Mouse (Mus musculus) stomach, embryonic 15.5 days (tissue): ENCODE data around the gene Kcnip4. TPM values are rescaled to one million over a fixed set of nuclear protein-coding genes. Genes with fewer than 3 reads are reported as not detected.

Experiments
- ATAC-seq: fragments of 200-750 bp; cut with Nextera tagmentation; 2 replicates; pipeline ENCODE4 v1.8.0; 2017; ENCODE audit warnings: low read depth, moderate number of reproducible peaks, moderate TSS enrichment; ENCODE audit not compliant: insufficient read depth, low FRiP score
- H3K27ac ChIP-seq: fragments of 300-500 bp; sonication (generic); 2 replicates; pipeline ENCODE4 v1.5.1; 2015; ENCODE audit warnings: mild to moderate bottlenecking, inconsistent platforms
- H3K27me3 ChIP-seq: fragments of 300-500 bp; sonication (generic); replicated peaks from 2 replicates; pipeline ENCODE4 v1.6.1; 2015; ENCODE audit warnings: inconsistent platforms
- H3K36me3 ChIP-seq: fragments of 300-500 bp; sonication (generic); 2 replicates; pipeline ENCODE4 v1.6.1; 2015; ENCODE audit warnings: inconsistent platforms
- H3K4me1 ChIP-seq: fragments of 300-500 bp; sonication (generic); 2 replicates; pipeline ENCODE4 v1.6.1; 2015; ENCODE audit warnings: inconsistent platforms
- H3K4me2 ChIP-seq: fragments of 300-500 bp; sonication (generic); 2 replicates; pipeline ENCODE4 v1.6.1; 2015; ENCODE audit warnings: mild to moderate bottlenecking, inconsistent platforms
- H3K4me3 ChIP-seq: fragments of 300-500 bp; sonication (generic); replicated peaks from 2 replicates; pipeline ENCODE4 v1.5.1; 2015; ENCODE audit warnings: inconsistent platforms
- H3K9ac ChIP-seq: fragments of 300-500 bp; sonication (generic); 2 replicates; pipeline ENCODE4 v1.6.1; 2015; ENCODE audit warnings: inconsistent platforms
- H3K9me3 ChIP-seq: fragments of 300-500 bp; sonication (generic); 2 replicates; pipeline ENCODE4 v1.6.1; 2016; ENCODE audit warnings: inconsistent platforms
- WGBS: fragments of 180-500 bp; shearing (Covaris S2); methylation state at CpG from one replicate; pipeline ENCODE4 v1.1.7; 2015; 5-methylcytosine and 5-hydroxymethylcytosine counted together
- polyA plus RNA-seq: library from polyadenylated mRNA; unstranded; fragments of >200 nt; fragmentation: Nextera tagmentation; extraction: Ambion mirVana; gene quantifications from 2 replicates; pipeline ENCODE4 v1.2.1, GENCODE M21; 2015

The Kcnip4 gene
- polyA plus RNA-seq, 1 experiment from 2014 or later, result 3.2 TPM

DNA sequence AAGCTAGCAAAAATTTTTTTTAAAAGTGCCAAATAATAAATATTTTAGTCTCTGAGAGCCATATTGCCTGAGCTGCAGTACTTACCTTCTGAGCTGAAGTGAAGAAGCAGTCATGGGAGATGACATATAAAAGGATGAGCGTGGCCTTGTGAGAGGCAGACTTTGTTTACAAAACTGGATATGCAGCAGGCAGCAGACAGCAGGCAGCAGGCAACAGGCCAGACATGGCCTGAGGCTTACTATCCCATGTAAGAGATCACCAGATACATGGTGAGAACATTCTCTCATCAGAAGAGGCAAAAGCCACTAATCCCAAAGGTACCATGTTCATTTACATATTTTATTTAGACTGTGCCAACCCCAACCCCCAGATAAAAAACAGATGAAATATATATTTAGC lies 336.5 kb downstream of the Kcnip4 start:
- no peaks in the 10 kb centered on the region for H3K27me3 ChIP-seq
- no peaks in the 10 kb centered on the region for H3K36me3 ChIP-seq
- no peak overlapping the region for H3K4me3 ChIP-seq
- no peak overlapping the region for H3K4me2 ChIP-seq
- H3K27ac ChIP-seq, result no peak overlapping the region
- no peak for ATAC-seq
- H3K4me1 ChIP-seq, result no peaks in the 10 kb centered on the region
- H3K9me3 ChIP-seq, result no peaks in the 10 kb centered on the region
- 51% methylated on average over 1 of the region's 1 CpGs for WGBS
- H3K9ac ChIP-seq, result no peak overlapping the region

DNA sequence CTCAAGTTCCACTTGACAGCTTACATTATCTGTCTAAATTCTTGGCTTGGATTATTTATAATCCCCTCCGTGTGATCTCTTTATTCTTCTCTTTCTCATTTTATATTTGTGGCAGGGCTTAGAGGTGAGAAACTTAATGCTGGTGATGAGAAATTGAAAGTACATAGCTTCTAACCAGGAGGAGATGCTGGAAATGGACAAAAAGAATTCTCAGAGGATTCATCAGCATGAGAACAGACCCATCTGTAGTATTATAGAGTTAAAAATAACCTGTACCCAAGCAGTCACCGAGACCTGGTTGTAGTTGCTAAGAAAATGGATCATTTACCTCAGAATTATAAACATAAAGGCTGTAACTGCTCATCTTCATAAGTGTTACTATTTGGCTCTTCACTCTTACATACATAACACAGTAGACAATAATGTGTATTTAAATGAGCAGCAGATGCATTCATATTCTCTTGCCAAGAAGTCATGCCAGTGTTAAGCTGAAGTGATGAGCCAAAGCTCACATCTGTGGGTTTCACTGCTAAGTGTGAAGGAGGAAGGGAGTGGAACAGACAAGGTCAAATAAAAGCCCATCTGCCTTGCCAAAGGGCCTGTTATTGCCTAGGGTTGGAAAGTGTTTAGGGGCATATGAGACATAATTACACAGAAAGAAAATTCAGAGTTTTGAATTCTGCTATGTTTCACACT lies 374.4 kb downstream of the Kcnip4 start:
- Histone ChIP-seq H3K4me1 (no peaks in the 10 kb centered on the region), H3K27ac (no peak overlapping the region), H3K4me3 (no peak overlapping the region), H3K36me3 (no peaks in the 10 kb centered on the region), H3K4me2 (no peak overlapping the region), H3K27me3 (no peaks in the 10 kb centered on the region), H3K9ac (no peak overlapping the region), H3K9me3 (no peaks in the 10 kb centered on the region)
- 57% methylated on average over 2 of the region's 2 CpGs for WGBS
- no peak for ATAC-seq

DNA sequence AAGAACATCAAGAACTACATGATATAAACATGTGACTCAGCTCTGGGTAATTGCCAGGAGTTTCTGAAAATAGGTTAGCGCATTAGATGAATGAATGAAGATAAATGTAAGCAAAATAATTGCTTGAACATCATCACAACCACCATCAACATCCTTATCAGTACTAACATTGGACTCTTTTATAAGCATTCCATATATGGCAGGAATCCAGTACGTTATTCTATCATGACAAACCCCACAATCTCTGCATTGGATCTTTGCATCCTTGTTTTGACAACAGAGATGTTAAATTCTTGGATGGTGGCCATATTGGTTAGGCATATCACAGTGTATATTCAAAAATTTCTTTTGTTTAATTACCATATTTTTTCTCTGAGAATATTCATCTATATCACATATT lies 375.0 kb downstream of the Kcnip4 start:
- Histone ChIP-seq H3K4me1 (no peaks in the 10 kb centered on the region), H3K27me3 (no peaks in the 10 kb centered on the region), H3K36me3 (no peaks in the 10 kb centered on the region), H3K4me2 (no peak overlapping the region), H3K4me3 (no peak overlapping the region), H3K9ac (no peak overlapping the region), H3K9me3 (no peaks in the 10 kb centered on the region), H3K27ac (no peak overlapping the region)
- 85% methylated on average over 2 of the region's 2 CpGs for WGBS
- no peak for ATAC-seq

DNA sequence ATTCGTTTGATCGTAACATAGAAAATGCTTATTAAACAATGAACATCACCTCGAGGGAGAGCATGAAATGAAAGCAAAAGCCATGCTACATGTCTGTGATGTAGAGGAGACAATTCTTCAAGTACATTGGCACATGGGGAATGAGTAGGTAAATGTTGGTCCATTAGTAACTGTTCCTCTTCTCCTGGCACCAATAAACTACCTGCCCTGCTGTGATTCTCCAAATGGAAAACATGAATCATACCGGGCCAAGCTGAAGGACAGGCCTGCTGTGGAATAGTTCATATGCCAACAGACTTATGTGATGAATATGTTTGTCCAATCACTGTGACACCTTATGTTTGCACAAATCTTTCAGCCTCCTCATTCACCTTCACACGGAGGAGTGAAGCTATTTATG lies 429.3 kb downstream of the Kcnip4 start:
- no peaks in the 10 kb centered on the region for H3K36me3 ChIP-seq
- 76% methylated on average over 5 of the region's 5 CpGs for WGBS
- no peaks in the 10 kb centered on the region for H3K9me3 ChIP-seq
- no peaks in the 10 kb centered on the region for H3K27me3 ChIP-seq
- H3K4me1 ChIP-seq, result no peaks in the 10 kb centered on the region
- H3K4me2 ChIP-seq, result no peak overlapping the region
- no peak overlapping the region for H3K9ac ChIP-seq
- no peak overlapping the region for H3K27ac ChIP-seq
- no peak for ATAC-seq
- H3K4me3 ChIP-seq, result no peak overlapping the region

DNA sequence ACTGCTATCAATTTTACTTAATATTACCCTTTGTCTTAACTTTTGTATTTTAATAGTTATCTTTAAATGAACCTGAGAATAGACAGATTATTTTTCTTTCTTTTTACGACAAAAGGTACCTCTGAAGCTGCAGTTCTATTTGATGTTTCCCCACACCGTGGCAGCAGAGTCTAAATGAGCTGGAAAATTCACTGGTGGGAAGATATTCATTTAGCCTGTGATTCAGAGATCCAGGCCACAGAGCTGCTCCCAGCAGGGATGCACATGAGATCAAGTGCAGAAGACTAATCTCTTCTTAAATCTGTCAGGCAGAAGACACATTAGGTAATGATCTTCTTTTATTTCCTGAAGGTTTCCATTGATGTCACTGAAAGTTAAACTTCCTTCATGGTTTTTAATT lies 429.8 kb downstream of the Kcnip4 start:
- WGBS, result 62% methylated on average over 2 of the region's 2 CpGs
- H3K27ac ChIP-seq, result no peak overlapping the region
- no peaks in the 10 kb centered on the region for H3K36me3 ChIP-seq
- H3K9me3 ChIP-seq, result no peaks in the 10 kb centered on the region
- H3K4me1 ChIP-seq, result no peaks in the 10 kb centered on the region
- no peak for ATAC-seq
- no peaks in the 10 kb centered on the region for H3K27me3 ChIP-seq
- H3K4me3 ChIP-seq, result no peak overlapping the region
- H3K4me2 ChIP-seq, result no peak overlapping the region
- H3K9ac ChIP-seq, result no peak overlapping the region

DNA sequence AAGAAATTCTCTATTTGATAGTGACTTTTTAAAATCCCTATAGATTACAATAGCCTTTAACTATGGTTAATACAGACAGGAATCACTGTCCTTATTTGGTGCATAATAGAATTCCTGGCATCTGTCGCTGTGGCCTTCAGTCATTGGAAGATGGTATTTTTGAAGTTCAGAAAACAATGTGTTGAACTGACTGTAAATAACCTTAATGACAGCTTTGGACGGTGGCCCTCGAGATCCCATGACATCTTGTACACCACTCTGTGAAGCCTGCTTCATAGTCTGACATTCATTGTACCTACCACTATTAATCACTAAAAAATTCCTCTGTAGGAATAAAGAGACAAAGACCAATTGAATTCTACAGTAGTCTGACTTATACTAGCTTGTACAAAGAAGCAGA lies 430.4 kb downstream of the Kcnip4 start:
- H3K4me3 ChIP-seq, result no peak overlapping the region
- H3K9ac ChIP-seq, result no peak overlapping the region
- H3K4me1 ChIP-seq, result no peaks in the 10 kb centered on the region
- no peaks in the 10 kb centered on the region for H3K9me3 ChIP-seq
- no peaks in the 10 kb centered on the region for H3K36me3 ChIP-seq
- no peaks in the 10 kb centered on the region for H3K27me3 ChIP-seq
- WGBS, result 69% methylated on average over 3 of the region's 3 CpGs
- ATAC-seq, result no peak
- no peak overlapping the region for H3K4me2 ChIP-seq
- H3K27ac ChIP-seq, result no peak overlapping the region

DNA sequence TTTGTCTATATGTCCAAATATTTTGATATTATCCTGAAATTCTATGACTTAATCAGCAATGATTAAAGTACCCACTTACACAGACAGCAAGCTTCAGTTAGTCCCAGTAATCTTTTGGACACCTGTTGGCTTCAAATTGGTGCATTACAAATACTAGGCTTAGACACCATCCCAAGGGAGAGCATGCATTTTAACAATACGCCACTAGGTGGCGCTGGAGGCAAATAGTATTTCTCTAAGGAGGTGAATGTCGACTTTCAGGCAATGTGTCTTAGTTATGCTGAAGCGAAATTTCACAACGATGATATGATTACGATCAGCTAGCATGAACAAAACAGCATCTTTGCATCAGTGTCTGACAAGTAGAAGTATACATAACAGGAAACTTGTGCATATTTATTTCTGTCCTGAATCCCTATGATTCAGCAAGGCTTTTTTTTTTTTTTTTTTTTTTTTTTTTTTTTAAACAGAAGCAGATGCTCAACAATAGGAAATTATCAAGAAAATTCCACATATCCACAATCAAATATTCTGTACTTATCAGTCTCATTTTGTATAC lies 434.5 kb downstream of the Kcnip4 start:
- H3K4me3 ChIP-seq, result no peak overlapping the region

DNA sequence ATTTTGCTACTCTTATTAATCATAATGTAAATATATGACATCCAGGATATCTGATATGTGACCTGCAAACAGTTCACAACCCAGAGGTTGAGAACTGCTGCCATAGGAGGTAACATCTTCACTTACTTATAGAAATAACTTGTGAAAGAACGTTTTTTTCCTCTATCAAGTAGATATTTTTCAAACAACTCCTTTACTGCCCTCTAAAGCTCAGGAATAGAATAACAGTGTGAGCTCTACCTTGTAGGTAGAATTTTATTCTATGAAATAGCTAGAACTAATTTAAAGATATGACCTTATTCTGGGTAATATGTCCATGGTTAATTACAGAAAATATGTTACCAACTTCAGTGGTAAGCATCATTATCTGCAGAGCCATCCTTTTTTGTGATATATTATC lies 459.1 kb downstream of the Kcnip4 start:
- ATAC-seq, result no peak
- WGBS, result 20% methylated on average over 1 of the region's 1 CpGs
- Histone ChIP-seq H3K4me2 (no peak overlapping the region), H3K4me1 (no peaks in the 10 kb centered on the region), H3K27me3 (no peaks in the 10 kb centered on the region), H3K9ac (no peak overlapping the region), H3K9me3 (no peaks in the 10 kb centered on the region), H3K36me3 (no peaks in the 10 kb centered on the region), H3K27ac (no peak overlapping the region), H3K4me3 (no peak overlapping the region)

More for the DNA sequence above, 434.5 kb downstream of the Kcnip4 start:
- ATAC-seq, result no peak
- H3K27me3 ChIP-seq, result no peaks in the 10 kb centered on the region
- no peaks in the 10 kb centered on the region for H3K4me1 ChIP-seq
- WGBS, result 4% methylated on average over 6 of the region's 6 CpGs
- H3K9ac ChIP-seq, result no peak overlapping the region
- no peak overlapping the region for H3K27ac ChIP-seq
- no peaks in the 10 kb centered on the region for H3K9me3 ChIP-seq
- no peaks in the 10 kb centered on the region for H3K36me3 ChIP-seq
- no peak overlapping the region for H3K4me2 ChIP-seq

DNA sequence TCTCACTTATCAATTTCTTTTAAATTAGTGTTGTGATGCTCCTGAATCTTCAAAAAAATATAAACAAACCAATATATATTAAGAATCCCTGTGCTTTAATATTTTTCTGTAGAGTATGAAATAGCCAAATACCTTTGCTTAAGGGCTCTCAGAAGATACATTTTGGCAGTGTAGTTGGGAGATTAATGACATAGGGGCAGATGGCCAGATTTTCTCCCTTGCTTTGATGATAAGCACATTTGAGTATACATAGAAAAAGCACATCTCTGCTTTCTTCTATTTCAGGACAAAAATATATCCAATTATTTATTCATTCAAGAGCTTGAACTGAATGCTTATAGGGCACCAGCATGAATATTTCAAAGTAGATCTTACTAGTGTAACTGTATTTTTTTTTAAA lies 465.8 kb downstream of the Kcnip4 start:
- Histone ChIP-seq H3K4me3 (no peak overlapping the region), H3K9ac (no peak overlapping the region), H3K27me3 (no peaks in the 10 kb centered on the region), H3K36me3 (no peaks in the 10 kb centered on the region), H3K4me2 (no peak overlapping the region), H3K4me1 (no peaks in the 10 kb centered on the region), H3K9me3 (no peaks in the 10 kb centered on the region), H3K27ac (no peak overlapping the region)
- ATAC-seq, result no peak

DNA sequence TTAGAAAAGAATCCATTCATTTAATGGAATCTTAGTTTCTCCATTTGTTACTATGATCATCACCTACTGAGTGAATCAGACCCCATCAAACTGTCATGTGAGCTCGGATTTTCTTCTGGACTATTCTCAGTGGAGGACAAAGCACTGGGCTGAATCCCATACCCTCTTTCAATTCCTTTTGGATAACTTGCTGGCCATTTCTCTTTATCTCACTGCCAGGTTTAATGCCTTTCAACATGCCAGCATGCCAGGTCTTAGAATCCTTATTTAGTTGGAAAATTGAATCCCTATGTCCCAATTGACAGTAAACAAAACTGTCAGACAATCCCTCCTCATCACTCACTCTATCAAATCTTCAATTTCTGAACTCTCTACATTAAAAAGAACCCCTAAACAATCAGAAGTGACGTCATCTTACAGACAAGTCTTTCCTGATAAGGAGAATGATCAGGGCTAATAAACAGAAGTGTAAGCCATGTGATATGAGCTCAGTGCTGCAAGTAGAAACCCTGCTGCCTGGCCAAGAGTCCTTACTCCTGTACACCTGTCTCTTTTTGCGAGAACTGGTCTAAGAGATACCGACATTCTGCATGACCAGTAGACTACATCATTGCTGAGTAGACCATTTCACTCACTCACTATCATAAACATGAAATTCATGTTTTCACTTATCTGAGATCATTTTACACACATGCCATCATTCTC lies 466.9 kb downstream of the Kcnip4 start:
- 68% methylated on average over 4 of the region's 4 CpGs for WGBS
- no peak for ATAC-seq
- Histone ChIP-seq H3K36me3 (no peaks in the 10 kb centered on the region), H3K27me3 (no peaks in the 10 kb centered on the region), H3K4me3 (no peak overlapping the region), H3K9ac (no peak overlapping the region), H3K4me1 (no peaks in the 10 kb centered on the region), H3K27ac (no peak overlapping the region), H3K4me2 (no peak overlapping the region), H3K9me3 (no peaks in the 10 kb centered on the region)

DNA sequence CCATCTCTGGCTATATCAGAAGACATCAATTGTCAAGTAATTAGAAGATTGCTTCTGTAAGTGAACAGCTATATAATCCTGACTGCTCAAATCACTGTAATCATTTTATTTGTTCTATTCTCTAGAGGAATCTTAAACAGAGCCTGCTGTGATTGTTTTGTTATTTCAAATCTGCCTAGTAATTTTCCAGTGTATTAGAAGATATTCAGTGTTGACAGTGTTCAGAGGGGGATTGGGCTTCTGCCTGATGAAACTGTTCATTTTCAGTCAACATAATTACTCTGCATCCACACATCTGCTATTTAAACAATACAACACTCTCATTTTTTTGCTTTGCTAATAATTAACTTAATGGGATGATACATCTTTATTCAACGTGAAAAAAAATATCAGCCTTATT lies 476.7 kb downstream of the Kcnip4 start:
- Histone ChIP-seq H3K4me2 (no peak overlapping the region), H3K4me1 (no peaks in the 10 kb centered on the region), H3K27ac (no peak overlapping the region), H3K27me3 (no peaks in the 10 kb centered on the region), H3K9me3 (no peaks in the 10 kb centered on the region), H3K9ac (no peak overlapping the region), H3K4me3 (no peak overlapping the region), H3K36me3 (no peaks in the 10 kb centered on the region)
- ATAC-seq, result no peak
- 62% methylated on average over 1 of the region's 1 CpGs for WGBS

DNA sequence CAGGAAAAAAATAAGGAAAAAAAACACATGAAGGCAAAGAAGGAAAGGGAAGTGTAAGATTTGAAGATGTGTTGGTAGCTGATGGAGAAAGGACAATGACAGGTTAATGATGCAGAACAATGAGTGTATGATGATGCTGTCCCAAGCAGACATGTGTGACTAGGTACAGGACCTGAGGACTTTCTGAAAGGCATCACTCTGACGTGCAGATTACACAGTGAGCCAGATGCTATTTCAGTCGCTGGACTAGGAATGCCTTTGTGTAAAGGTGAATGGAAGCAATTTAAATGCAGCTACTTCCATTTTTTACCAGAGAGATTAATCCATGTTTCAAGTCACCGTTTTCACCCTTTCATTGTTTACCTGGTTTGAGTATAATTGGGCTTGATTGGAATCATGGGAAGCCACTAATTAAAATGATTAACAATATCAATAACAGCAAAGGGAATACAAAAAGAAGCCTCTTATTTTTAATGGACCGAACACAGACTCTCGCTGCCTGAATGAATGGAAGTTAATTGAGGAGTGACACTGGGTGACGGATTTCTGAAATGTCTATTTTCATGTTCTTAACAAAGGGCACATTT lies 483.4 kb downstream of the Kcnip4 start:
- no peak overlapping the region for H3K4me3 ChIP-seq
- no peaks in the 10 kb centered on the region for H3K36me3 ChIP-seq
- no peaks in the 10 kb centered on the region for H3K4me1 ChIP-seq
- no peak for ATAC-seq
- WGBS, result 70% methylated on average over 6 of the region's 6 CpGs
- no peak overlapping the region for H3K27ac ChIP-seq
- no peaks in the 10 kb centered on the region for H3K27me3 ChIP-seq
- H3K9ac ChIP-seq, result no peak overlapping the region
- H3K4me2 ChIP-seq, result no peak overlapping the region
- no peaks in the 10 kb centered on the region for H3K9me3 ChIP-seq
